Mouse (Mus musculus): Measurements from ENCODE around the gene Hoxb6. TPM values are rescaled to one million over a fixed set of nuclear protein-coding genes. Genes with fewer than 3 reads are reported as not detected.

Hoxb6 gene
- polyA plus RNA-seq, 1 experiment: 0.50 TPM

DNA sequence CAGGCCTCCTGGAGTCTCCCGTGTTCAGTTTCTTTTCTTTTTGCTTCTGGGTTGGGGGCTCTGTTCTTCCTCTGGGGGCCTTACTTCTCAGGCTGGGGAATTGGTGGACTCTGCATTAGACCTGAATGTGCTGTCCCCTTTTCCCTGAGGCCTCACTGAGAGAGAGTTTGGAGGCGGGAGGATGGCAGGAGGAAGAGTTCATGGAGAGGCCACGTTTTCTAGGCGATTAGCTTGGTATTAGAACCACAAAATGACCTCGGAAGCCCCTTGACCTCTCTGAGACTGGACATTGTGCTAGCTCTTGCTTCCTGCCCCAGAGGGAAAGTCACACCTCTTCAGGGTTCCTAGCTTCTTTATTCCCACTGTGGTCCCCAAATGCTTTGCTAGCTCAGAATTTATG lies 31.8 kb downstream of the Hoxb6 start:
- no peak overlapping the region for H3K27ac ChIP-seq (ENCODE audit: control insufficient read depth, insufficient read depth, low read length)
- no peak for DNase-seq
- H3K36me3 ChIP-seq (ENCODE audit: control insufficient read depth, insufficient read depth, low read length): no peaks in the 10 kb centered on the region
- H3K4me1 ChIP-seq (replicated peaks; ENCODE audit: control insufficient read depth, insufficient read depth, low read length): peaks cover 7% of the 10 kb centered on the region
- no peak for TF ChIP-seq CTCF (IDR thresholded peaks at IDR 0.05; ENCODE audit: borderline replicate concordance, control insufficient read depth, extremely low read depth, insufficient read depth, low read length, poor library complexity)
- no peak for TF ChIP-seq POLR2A (IDR thresholded peaks at IDR 0.05; ENCODE audit: control insufficient read depth, extremely low read depth, insufficient read depth, low read length, poor library complexity)
- no peak overlapping the region for H3K4me3 ChIP-seq (ENCODE audit: control insufficient read depth, insufficient read depth, low read length)
- H3K27me3 ChIP-seq (ENCODE audit: control insufficient read depth, insufficient read depth, low read length): peaks cover 2% of the 10 kb centered on the region
- WGBS: 81% methylated on average over 5 of the region's 5 CpGs

DNA sequence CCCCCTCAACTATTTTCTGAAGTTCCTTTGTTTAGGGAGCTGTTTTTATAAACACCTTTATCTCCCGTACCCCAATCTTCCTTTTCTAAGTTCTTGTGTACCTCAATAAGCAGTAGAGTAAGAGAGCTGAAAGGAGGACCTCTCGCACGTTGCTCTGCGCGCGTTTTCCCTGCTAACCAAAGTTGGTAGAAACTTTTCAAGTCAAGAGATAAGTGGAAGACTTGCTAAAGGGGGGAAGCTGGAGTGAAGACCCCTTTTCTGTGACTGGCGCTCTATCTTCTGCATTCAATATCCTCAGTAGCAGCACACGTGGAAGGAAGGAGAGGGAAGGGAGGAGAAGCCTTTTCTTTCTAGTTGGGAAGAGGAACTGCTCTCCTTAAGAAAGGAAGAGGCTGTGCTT lies 32.7 kb downstream of the Hoxb6 start:
- no peaks in the 10 kb centered on the region for H3K36me3 ChIP-seq (ENCODE audit: control insufficient read depth, insufficient read depth, low read length)
- H3K4me1 ChIP-seq (replicated peaks; ENCODE audit: control insufficient read depth, insufficient read depth, low read length): 0 out of 2 replicates have a peak, but pooled peaks cover 2% of the 10 kb centered on the region
- no peaks in the 10 kb centered on the region; the same call in 1 of the 2 replicates for H3K27me3 ChIP-seq (ENCODE audit: control insufficient read depth, insufficient read depth, low read length)
- 95% methylated on average over 8 of the region's 8 CpGs for WGBS
- no peak overlapping the region for H3K27ac ChIP-seq (ENCODE audit: control insufficient read depth, insufficient read depth, low read length)
- DNase-seq: no peak
- no peak overlapping the region for H3K4me3 ChIP-seq (ENCODE audit: control insufficient read depth, insufficient read depth, low read length)
- no peak for TF ChIP-seq POLR2A (IDR thresholded peaks at IDR 0.05; ENCODE audit: control insufficient read depth, extremely low read depth, insufficient read depth, low read length, poor library complexity)
- TF ChIP-seq CTCF (IDR thresholded peaks at IDR 0.05; ENCODE audit: borderline replicate concordance, control insufficient read depth, extremely low read depth, insufficient read depth, low read length, poor library complexity): no peak

DNA sequence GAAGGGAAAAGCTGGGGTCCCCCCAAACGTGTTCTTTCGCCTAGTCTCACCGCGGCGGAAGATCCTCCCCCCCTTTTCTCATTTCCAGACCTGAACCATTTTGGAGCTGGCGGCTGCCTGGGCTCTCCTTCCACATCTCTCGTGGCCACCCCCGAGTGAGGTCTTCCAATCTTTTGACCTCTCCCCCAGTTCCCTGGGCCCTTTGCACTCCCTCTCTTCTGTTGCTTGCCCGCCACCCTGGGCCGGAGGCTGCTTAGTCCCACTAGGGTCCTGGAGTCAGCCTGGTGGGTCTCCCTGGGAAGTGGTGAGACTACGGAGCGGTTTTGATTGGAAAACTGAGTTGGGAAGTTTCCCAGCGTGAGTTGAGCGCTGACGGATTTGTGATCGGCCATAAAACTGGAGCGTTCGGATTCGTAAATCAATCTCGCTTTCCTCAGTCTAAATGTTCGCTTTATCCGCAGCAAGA lies 33.5 kb downstream of the Hoxb6 start:
- no peak for DNase-seq
- Histone ChIP-seq H3K27me3 (ENCODE audit: control insufficient read depth, insufficient read depth, low read length) (no peaks in the 10 kb centered on the region; the same call in 1 of the 2 replicates), H3K36me3 (ENCODE audit: control insufficient read depth, insufficient read depth, low read length) (no peaks in the 10 kb centered on the region), H3K27ac (ENCODE audit: control insufficient read depth, insufficient read depth, low read length) (no peak overlapping the region), H3K4me1 (replicated peaks; ENCODE audit: control insufficient read depth, insufficient read depth, low read length) (no peaks in the 10 kb centered on the region), H3K4me3 (ENCODE audit: control insufficient read depth, insufficient read depth, low read length) (no peak overlapping the region)
- TF ChIP-seq CTCF (IDR thresholded peaks at IDR 0.05; ENCODE audit: borderline replicate concordance, control insufficient read depth, extremely low read depth, insufficient read depth, low read length, poor library complexity): no peak
- WGBS: 89% methylated on average over 22 of the region's 22 CpGs

DNA sequence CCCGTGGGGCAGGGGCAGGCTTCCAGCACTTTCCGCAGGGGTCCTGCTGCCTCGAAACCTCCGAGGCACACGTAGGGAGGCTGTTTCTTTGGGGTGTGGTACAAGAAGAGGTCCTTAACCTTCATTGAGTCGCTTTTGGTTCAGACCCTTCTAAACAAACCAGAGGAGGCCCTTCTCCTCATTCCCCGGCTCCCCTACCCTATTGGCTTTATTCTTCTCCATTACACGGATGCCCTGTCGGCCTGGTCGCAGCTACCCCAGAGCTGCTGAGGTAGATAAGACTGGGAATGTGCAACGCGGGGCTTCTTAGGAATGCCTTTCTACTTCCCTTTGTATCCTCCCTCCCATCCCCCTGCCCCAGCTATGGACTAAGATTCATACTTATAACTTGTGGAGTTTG lies 34.4 kb downstream of the Hoxb6 start:
- no peak for DNase-seq
- H3K4me3 ChIP-seq (ENCODE audit: control insufficient read depth, insufficient read depth, low read length): no peak overlapping the region
- no peak overlapping the region for H3K27ac ChIP-seq (ENCODE audit: control insufficient read depth, insufficient read depth, low read length)
- 93% methylated on average over 12 of the region's 12 CpGs for WGBS
- no peaks in the 10 kb centered on the region; the same call in 1 of the 2 replicates for H3K27me3 ChIP-seq (ENCODE audit: control insufficient read depth, insufficient read depth, low read length)
- no peaks in the 10 kb centered on the region for H3K4me1 ChIP-seq (replicated peaks; ENCODE audit: control insufficient read depth, insufficient read depth, low read length)
- H3K36me3 ChIP-seq (ENCODE audit: control insufficient read depth, insufficient read depth, low read length): no peaks in the 10 kb centered on the region
- TF ChIP-seq POLR2A (IDR thresholded peaks at IDR 0.05; ENCODE audit: control insufficient read depth, extremely low read depth, insufficient read depth, low read length, poor library complexity) (no peak), CTCF (IDR thresholded peaks at IDR 0.05; ENCODE audit: borderline replicate concordance, control insufficient read depth, extremely low read depth, insufficient read depth, low read length, poor library complexity) (no peak)

DNA sequence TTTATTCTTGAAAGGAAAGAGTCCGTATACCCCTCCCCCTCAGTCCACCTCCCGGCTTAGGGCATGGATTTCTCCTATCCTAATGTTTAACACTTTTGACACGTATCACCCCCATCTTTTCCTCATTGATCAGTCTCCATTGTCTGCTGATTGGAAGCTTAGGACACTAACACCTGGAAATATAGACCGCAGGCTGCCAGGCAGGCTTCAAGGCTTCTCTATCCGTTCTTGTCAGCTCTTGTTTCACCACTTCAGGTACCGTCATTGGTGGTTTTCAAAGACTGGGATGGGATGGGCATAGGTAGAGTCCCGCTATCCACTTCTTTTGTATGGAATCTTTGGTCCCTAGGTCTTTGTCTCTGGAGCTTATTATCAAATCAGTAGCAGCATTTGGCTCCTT lies 34.8 kb downstream of the Hoxb6 start:
- no peaks in the 10 kb centered on the region; the same call in 1 of the 2 replicates for H3K27me3 ChIP-seq (ENCODE audit: control insufficient read depth, insufficient read depth, low read length)
- H3K36me3 ChIP-seq (ENCODE audit: control insufficient read depth, insufficient read depth, low read length): no peaks in the 10 kb centered on the region
- TF ChIP-seq CTCF (IDR thresholded peaks at IDR 0.05; ENCODE audit: borderline replicate concordance, control insufficient read depth, extremely low read depth, insufficient read depth, low read length, poor library complexity) (no peak), POLR2A (IDR thresholded peaks at IDR 0.05; ENCODE audit: control insufficient read depth, extremely low read depth, insufficient read depth, low read length, poor library complexity) (no peak)
- no peaks in the 10 kb centered on the region for H3K4me1 ChIP-seq (replicated peaks; ENCODE audit: control insufficient read depth, insufficient read depth, low read length)
- WGBS: 94% methylated on average over 7 of the region's 7 CpGs
- no peak overlapping the region for H3K4me3 ChIP-seq (ENCODE audit: control insufficient read depth, insufficient read depth, low read length)
- no peak overlapping the region for H3K27ac ChIP-seq (ENCODE audit: control insufficient read depth, insufficient read depth, low read length)
- DNase-seq: no peak

DNA sequence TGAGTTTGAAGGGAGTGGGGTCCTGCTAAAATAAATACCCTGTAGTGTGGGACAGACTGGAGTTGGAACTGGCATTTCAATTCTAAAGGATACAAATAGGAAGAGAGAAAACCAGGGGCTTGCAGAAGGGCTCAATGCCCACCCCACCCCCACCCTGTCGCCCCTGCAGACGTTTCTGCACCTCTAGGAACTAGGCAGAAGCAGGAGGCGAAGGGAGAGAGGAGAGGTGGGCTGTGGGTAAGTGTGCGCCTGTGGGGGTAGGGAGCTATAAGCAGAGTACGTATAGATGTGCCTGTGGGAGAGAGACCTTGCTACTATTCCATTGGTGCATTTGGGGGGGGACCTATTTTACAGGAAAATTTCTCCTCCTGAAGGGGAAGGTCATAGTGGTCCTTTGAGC lies 35.5 kb downstream of the Hoxb6 start:
- Histone ChIP-seq H3K4me1 (replicated peaks; ENCODE audit: control insufficient read depth, insufficient read depth, low read length) (no peaks in the 10 kb centered on the region), H3K4me3 (ENCODE audit: control insufficient read depth, insufficient read depth, low read length) (no peak overlapping the region), H3K36me3 (ENCODE audit: control insufficient read depth, insufficient read depth, low read length) (no peaks in the 10 kb centered on the region), H3K27me3 (ENCODE audit: control insufficient read depth, insufficient read depth, low read length) (no peaks in the 10 kb centered on the region; the same call in 1 of the 2 replicates), H3K27ac (ENCODE audit: control insufficient read depth, insufficient read depth, low read length) (no peak overlapping the region)
- 89% methylated on average over 5 of the region's 5 CpGs for WGBS
- TF ChIP-seq POLR2A (IDR thresholded peaks at IDR 0.05; ENCODE audit: control insufficient read depth, extremely low read depth, insufficient read depth, low read length, poor library complexity) (no peak), CTCF (IDR thresholded peaks at IDR 0.05; ENCODE audit: borderline replicate concordance, control insufficient read depth, extremely low read depth, insufficient read depth, low read length, poor library complexity) (no peak)
- no peak for DNase-seq

DNA sequence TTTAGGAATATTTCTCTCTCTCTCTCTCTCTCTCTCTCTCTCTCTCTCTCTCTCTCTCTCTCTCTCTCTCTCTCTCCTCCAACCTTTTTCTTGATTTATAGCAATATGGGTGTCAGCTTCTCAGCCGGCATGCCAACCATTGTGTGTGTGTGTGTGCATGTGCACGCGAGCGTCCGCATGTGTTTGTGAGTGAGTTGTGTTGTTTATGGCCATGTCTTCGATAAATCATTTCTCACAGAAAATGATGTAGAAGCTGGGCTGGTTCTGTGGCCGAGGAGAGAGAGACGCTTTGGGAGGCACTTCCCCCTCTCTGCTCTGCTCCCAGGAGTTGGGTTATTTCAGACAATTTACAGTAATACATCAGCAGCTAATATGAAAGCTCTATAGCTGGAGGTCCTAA lies 36.3 kb downstream of the Hoxb6 start:
- DNase-seq: no peak
- TF ChIP-seq CTCF (IDR thresholded peaks at IDR 0.05; ENCODE audit: borderline replicate concordance, control insufficient read depth, extremely low read depth, insufficient read depth, low read length, poor library complexity) (no peak), POLR2A (IDR thresholded peaks at IDR 0.05; ENCODE audit: control insufficient read depth, extremely low read depth, insufficient read depth, low read length, poor library complexity) (no peak)
- 93% methylated on average over 8 of the region's 8 CpGs for WGBS
- Histone ChIP-seq H3K4me1 (replicated peaks; ENCODE audit: control insufficient read depth, insufficient read depth, low read length) (no peaks in the 10 kb centered on the region), H3K4me3 (ENCODE audit: control insufficient read depth, insufficient read depth, low read length) (no peak overlapping the region), H3K27ac (ENCODE audit: control insufficient read depth, insufficient read depth, low read length) (no peak overlapping the region), H3K27me3 (ENCODE audit: control insufficient read depth, insufficient read depth, low read length) (no peaks in the 10 kb centered on the region; the same call in 1 of the 2 replicates), H3K36me3 (ENCODE audit: control insufficient read depth, insufficient read depth, low read length) (no peaks in the 10 kb centered on the region)
